Mouse (Mus musculus) C2C12 (cell line): ENCODE data around the gene Epb41l5.

Experiments
- CTCF ChIP-seq: IDR thresholded peaks from one replicate; pipeline ENCODE4 v1.5.1; 2011; ENCODE audit not compliant: control insufficient read depth, insufficient read depth, insufficient read length
- USF1 ChIP-seq: IDR thresholded peaks from one replicate; pipeline ENCODE4 v1.6.1; 2011; ENCODE audit warnings: low read depth, mild to moderate bottlenecking, control low read depth, moderate library complexity

DNA sequence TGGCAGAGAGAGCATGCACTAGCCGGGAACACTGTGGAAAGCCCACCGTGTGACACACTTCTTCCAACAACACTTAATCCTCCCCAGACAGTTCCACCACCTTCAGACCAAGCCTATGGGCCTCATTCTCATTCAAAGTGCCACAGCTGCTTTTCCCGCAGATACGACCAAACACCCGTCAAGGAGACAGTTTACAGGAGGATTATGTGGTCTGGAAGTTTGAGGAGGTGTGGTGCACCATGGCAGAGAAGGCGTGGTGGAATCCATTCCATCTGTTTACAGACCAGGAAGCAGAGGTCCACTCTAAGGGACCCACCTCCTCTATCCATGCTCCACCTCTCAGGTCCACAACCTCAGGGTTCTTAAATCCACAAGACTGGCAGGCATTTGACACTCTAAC is 129.5 kb downstream of the Epb41l5 start:
- TF ChIP-seq CTCF (no peak), USF1 (no peak)
